Mouse (Mus musculus) retina, postnatal 1 day (tissue): ENCODE measurements at regions not wholly inside any gene's neighbourhood (a gene's known extent, or its start where the extent isn't known, plus 50 kb on each side); places are given as distances from the start of the nearest gene placed in this dataset.

Experiments used
- DNase-seq: peaks from one replicate; pipeline ENCODE4 v3.0.0-alpha.2; 2012

- DNase-seq, result no peak
Measured at GRCm38 (mm10) chr9:93420283-93420682, 878.3 kb downstream of the Plod2 start.

- DNase-seq, result no peak
Measured at GRCm38 (mm10) chr9:93432335-93432734, 890.3 kb downstream of the Plod2 start.

- peak; percentile 66 for DNase-seq
Measured at GRCm38 (mm10) chr9:93458676-93459075, 916.7 kb downstream of the Plod2 start.
